Mouse (Mus musculus): ENCODE results near the gene Kat2b. TPM values are rescaled to one million over a fixed set of nuclear protein-coding genes. Genes with fewer than 3 reads are reported as not detected.
A peak's percentile ranks its signal among the peaks of the same experiment; 100 is the strongest.

Gene Kat2b
- 6.2 and 6.4 TPM in 2 replicates for total RNA-seq (2012; rRNA removed)
- 1 to 10 TPM in 1 of 2 experiments, not detected in 1; 7.4 TPM for polyA plus RNA-seq (2012; ENCODE audit: insufficient read depth in 1 of 2, insufficient read length in 2 of 2, low read depth in 1 of 2, low replicate concordance in 2 of 2, missing spikeins in 1 of 2)

DNA sequence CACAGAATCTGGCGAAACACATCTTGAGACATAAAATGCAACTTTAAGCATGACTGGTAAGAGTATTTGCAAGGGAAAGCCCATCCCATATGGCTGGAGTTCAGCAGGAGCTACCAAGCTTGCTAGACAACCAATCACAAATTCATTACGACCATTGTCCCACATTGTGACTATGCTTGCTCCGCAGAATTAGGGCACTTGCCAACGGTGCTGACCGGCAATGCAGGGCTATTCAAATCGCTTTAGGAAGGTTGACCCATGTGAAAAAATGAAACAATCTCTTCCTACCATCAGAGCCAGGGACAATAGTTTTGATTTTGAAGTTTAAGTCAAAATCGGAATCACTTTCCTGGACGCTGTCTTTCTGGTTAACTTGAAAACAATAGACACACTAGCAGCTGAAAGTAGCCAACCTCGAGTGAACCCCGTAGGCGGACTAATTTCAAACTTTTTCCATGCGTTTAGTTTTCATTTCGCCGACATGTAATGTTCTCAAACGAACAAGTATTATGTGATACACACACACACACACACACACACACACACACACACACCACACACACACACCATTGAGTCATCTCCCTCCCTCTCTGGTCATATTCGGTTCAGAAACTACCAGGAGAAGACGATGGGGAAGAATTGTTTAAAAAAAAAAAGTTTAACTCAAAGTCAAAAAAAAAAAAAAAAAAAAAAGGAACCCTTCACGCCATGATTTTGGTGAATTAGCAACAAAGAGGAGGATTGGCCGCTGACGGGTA, at the start of gene Kat2b:
Gene Kat2b (plus strand): TSS at position 701 of the 758 bp plus-strand sequence.
- peak; percentile 76 for DNase-seq (ENCODE audit: low read depth, low spot score)
- Histone ChIP-seq H3K27ac (ENCODE audit: control insufficient read depth, low read depth, low read length) (peak within 1 kb of the TSS; percentile 86), H3K27me3 (ENCODE audit: control insufficient read depth in 1 of 2, insufficient read depth in 2 of 2, low read length in 2 of 2) (no peaks in the 10 kb centered on the region), H3K9me3 (replicated peaks; ENCODE audit: insufficient read depth, low read length) (no peaks in the 10 kb centered on the region), H3K9ac (ENCODE audit: control insufficient read depth, low read depth, low read length, poor library complexity, severe bottlenecking) (peak within 1 kb of the TSS; percentile 98), H3K36me3 (ENCODE audit: control insufficient read depth in 1 of 2, insufficient read depth in 2 of 2, low read length in 2 of 2) (peaks cover 0 to 2% of the 10 kb centered on the region in 2 experiments; a peak in 1 of 4 replicates), H3K4me3 (ENCODE audit: control insufficient read depth in 1 of 2, insufficient read depth in 1 of 2, low read depth in 2 of 2, low read length in 2 of 2) (peak within 1 kb of the TSS; percentile 83 to 92), H3K79me2 (ENCODE audit: control insufficient read depth, insufficient read depth, low read length, poor library complexity) (peaks cover 26% of the 10 kb centered on the region), H3K4me1 (ENCODE audit: control insufficient read depth in 1 of 2, insufficient read depth in 2 of 2, low read length in 2 of 2) (peaks cover 0 to 8% of the 10 kb centered on the region in 2 experiments; a peak in 3 of 4 replicates)
- TF ChIP-seq SIN3A (IDR thresholded peaks at IDR 0.05; ENCODE audit: low read length) (peak; percentile 88), NELFE (IDR thresholded peaks at IDR 0.05; ENCODE audit: low read depth, low read length) (peak; percentile 16; the same call in 1 of the 2 replicates), ETS1 (IDR thresholded peaks at IDR 0.05; ENCODE audit: low read depth, low read length) (peak; percentile 59), USF2 (IDR thresholded peaks at IDR 0.05; ENCODE audit: borderline replicate concordance in 1 of 2, insufficient read depth in 1 of 2, low read depth in 1 of 2, low read length in 2 of 2) (no peak), BHLHE40 (IDR thresholded peaks at IDR 0.05; ENCODE audit: borderline replicate concordance, low read depth, low read length) (no peak), MYB (IDR thresholded peaks at IDR 0.05; ENCODE audit: low read depth, low read length) (no peak), ZC3H11A (IDR thresholded peaks at IDR 0.05; ENCODE audit: low read depth, low read length) (no peak), ZNF384 (IDR thresholded peaks at IDR 0.05; ENCODE audit: low read depth, low read length) (peak; percentile 97), KAT2A (conservative IDR thresholded peaks at IDR 0.05; ENCODE audit: low read depth, low read length) (no peak), CHD1 (IDR thresholded peaks at IDR 0.05; ENCODE audit: low read depth, low read length) (no peak), NRF1 (IDR thresholded peaks at IDR 0.05; ENCODE audit: insufficient read depth, low read depth, low read length, poor library complexity, severe bottlenecking) (no peak), MXI1 (IDR thresholded peaks at IDR 0.05; ENCODE audit: low read depth, low read length) (peak; percentile 58), TCF12 (IDR thresholded peaks at IDR 0.05; ENCODE audit: low read depth, low read length) (no peak), MAFK (IDR thresholded peaks at IDR 0.05; ENCODE audit: borderline replicate concordance, low read depth, low read length) (no peak), RAD21 (IDR thresholded peaks at IDR 0.05; ENCODE audit: low read depth, low read length) (no peak), MYC (IDR thresholded peaks at IDR 0.05; ENCODE audit: low read depth, low read length) (no peak), EP300 (IDR thresholded peaks at IDR 0.05; ENCODE audit: low read depth in 1 of 2, low read length in 2 of 2) (peak in 1 of 2 experiments; percentile 40; a peak in 2 of 4 replicates), CTCF (IDR thresholded peaks at IDR 0.05 in 2 of 3, conservative IDR thresholded peaks at IDR 0.05 in 1 of 3; ENCODE audit: control insufficient read depth in 1 of 3, insufficient read depth in 1 of 3, low read depth in 2 of 3, low read length in 3 of 3, poor library complexity in 1 of 3, severe bottlenecking in 1 of 3) (no peak; a peak in 1 of 6 replicates), POLR2AphosphoS2 (IDR thresholded peaks at IDR 0.05; ENCODE audit: low read length) (no peak), RCOR1 (IDR thresholded peaks at IDR 0.05; ENCODE audit: low read depth, low read length) (peak; percentile 61; the same call in 1 of the 2 replicates), ZMIZ1 (IDR thresholded peaks at IDR 0.05; ENCODE audit: low read depth, low read length) (no peak), CHD2 (IDR thresholded peaks at IDR 0.05; ENCODE audit: low read length) (no peak), TBP (IDR thresholded peaks at IDR 0.05; ENCODE audit: low read depth, low read length) (peak; percentile 39; the same call in 1 of the 2 replicates)

Data from MEL (cell line).